Mouse (Mus musculus): ENCODE results near the gene Smtnl1.

Smtnl1 gene

GRCm38 (mm10) chr2:84793871-84794270 is 28.6 kb downstream of the Smtnl1 start:
- DNase-seq (ENCODE audit: low spot score in 2 of 2) = no peak

DNA sequence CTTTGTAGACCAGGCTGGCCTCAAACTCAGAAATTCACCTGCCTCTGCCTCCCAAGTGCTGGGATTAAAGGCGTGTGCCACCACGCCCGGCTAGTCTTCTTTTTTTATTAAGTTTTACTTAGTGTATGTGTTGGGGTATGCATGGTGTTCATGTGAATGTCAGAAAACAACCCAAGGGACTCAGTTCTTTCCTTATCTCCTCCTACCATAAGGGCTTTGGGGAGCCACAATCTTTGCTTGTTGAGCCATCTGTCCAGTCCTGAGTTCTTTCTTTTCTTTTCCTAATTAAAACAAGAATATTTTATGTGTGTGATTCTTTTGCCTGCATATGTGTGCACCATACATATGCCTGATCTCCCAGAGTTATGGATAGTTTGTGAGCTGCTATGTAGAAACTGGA is 29.3 kb downstream of the Smtnl1 start:
- DNase-seq (ENCODE audit: low spot score in 2 of 2) = no peak

GRCm38 (mm10) chr2:84792516-84792915 is 29.9 kb downstream of the Smtnl1 start:
- DNase-seq (ENCODE audit: low spot score in 2 of 2) = no peak

- DNase-seq (ENCODE audit: low spot score in 2 of 2) = no peak
Measured at GRCm38 (mm10) chr2:84790418-84790817, 32.0 kb downstream of the Smtnl1 start.

DNA sequence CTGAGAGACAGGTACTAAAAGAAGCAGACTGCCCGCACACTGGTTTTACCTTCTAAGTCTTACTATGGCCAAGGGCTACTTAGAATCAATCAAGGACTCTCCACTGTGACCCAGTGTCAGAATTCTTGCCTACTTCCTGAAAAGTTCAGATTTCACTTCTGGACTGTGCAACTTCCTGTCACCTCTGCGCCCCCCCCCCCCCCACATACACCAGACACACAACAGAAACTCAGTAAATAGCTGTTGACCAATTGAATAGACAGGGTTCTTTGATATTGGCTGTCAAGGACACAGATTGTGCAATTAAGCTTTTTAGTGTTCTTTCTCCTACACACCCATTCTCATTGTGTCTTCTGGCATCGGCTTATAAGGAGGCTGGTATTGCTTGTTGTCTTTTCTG is 34.1 kb downstream of the Smtnl1 start:
- no peak for DNase-seq (ENCODE audit: low spot score in 2 of 2)

DNA sequence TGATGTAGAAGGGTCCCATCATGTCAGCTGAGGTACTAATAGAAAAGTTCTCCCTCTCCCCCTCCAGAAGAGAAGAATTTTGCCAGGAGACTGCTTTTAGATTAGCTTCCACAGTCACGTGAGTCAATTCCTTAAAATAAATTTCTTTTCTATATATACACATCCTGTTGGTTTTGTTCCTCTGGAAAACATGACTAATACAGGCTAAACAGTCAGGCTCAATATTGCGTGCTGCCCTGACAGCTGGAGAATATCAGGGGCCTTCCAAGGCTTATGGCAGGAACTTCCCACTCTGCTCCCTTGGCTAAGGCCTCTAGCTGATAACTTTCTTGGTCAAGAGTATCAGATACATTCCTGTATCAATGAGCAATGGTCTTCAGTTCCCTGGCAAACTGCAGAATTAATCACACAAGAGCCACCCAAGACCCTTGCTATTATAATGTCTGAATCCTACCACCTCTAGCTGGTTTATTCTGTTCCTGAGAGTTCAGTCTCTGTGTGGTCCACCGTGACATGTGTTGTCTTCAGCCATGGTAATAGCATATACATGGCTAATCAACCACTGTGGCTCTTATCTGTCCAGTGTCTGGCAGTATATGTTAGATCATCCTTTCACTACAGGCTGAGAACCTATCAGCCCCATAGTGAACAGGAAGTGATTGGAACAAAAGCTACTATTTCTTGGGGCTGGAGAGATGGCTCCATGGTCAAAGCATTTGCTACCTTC is 38.4 kb downstream of the Smtnl1 start:
- no peak for DNase-seq (ENCODE audit: low spot score in 2 of 2)

DNA sequence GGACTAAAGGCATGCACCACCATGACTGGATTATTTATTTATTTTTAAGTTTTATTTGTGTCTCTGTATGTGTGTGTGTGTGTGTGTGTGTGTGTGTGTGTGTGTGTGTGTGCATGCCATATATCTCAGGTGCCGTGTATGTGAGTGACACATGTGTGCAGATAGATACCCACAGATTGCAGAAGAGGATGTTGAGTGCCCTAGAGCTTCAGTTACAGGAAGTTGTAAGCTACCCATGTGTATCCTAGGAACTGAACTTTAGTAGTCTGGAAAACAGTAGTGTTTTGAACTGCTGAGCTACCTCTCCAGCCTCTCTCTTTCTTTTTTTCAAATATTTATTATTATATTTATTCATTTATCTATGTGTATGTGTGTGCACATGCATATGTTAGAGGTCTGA is 39.1 kb downstream of the Smtnl1 start:
- no peak for DNase-seq (ENCODE audit: low spot score in 2 of 2)

GRCm38 (mm10) chr2:84779210-84779609 is 43.2 kb downstream of the Smtnl1 start:
- DNase-seq (ENCODE audit: low spot score in 2 of 2) = no peak

- no peak for DNase-seq (ENCODE audit: low spot score in 2 of 2)
Measured at GRCm38 (mm10) chr2:84777706-84778105, 44.7 kb downstream of the Smtnl1 start.

DNA sequence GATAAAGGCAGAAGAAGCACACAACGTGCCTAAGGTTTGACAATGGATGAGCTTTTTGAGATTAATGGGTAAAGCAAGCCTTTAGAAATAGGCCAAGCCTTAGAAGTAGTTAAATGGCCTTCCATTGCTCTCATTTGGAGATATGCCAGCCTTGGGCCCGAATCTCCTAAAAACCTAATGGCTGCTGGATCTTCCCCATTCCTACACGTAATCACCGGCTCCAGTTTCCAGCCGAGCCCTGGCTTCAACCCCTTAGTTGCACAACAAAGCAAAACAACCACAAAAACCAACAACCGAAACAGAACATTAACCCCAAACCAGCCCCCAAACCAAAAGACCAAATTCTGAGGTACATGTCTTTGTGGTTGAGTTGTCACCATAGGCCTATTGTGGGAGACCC is 46.8 kb downstream of the Smtnl1 start:
- DNase-seq (ENCODE audit: low spot score in 2 of 2) = no peak

DNA sequence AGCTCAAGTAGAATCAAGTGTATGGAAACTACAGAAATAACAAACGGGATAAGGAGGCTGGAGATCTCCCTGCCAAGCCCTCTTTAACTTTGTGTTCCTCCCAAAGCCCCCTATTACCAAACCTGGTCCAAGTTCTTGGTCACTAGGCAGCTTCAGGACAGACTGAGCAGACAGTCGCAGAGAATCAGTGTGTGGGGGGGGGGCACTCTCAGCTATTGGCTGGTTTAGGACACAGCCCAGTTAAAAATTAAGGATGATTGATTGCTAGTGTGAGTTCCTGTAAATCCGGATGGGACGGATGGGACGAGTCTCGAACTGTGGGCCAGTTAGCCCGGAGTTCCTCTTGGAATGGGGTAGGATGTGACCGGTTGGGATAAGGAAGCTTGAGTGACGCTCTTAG is 47.2 kb downstream of the Smtnl1 start, which contains the start of gene Serping1:
Gene Serping1 (minus strand): TSS at position 204 of the 400 bp plus-strand sequence.
- no peak for DNase-seq (ENCODE audit: low spot score in 2 of 2)

- no peak for DNase-seq (ENCODE audit: low spot score in 2 of 2)
Measured at GRCm38 (mm10) chr2:84774751-84775150, 47.7 kb downstream of the Smtnl1 start.

DNA sequence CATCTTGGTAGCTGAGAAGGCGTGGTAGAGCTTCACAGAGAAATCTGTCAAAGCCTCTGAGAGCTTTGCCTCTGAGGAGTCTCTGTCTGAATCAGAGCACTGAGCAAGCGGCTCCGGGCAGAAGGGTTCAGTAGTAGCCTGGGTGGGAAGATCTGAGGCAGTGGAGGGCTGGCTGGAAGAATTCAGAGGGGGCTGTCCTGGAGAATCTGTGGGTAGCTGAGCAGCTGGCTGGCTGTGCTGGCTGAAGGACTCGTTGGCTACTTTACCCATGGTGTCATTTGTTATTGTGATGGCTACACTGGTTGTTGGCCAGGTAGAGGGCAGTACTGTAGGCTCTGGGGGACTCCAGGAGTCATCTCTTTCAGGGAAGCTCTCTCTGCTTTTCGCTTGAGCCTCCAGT is 49.3 kb downstream of the Smtnl1 start:
- DNase-seq (ENCODE audit: low spot score in 2 of 2) = no peak

- no peak for DNase-seq (ENCODE audit: low spot score in 2 of 2)
Measured at GRCm38 (mm10) chr2:84772454-84772853, 50.0 kb downstream of the Smtnl1 start.

GRCm38 (mm10) chr2:84770501-84770900 is 52.0 kb downstream of the Smtnl1 start:
- no peak for DNase-seq (ENCODE audit: low spot score in 2 of 2)

- DNase-seq (ENCODE audit: low spot score in 2 of 2) = no peak
Measured at GRCm38 (mm10) chr2:84762818-84763217, 59.6 kb downstream of the Smtnl1 start.

DNA sequence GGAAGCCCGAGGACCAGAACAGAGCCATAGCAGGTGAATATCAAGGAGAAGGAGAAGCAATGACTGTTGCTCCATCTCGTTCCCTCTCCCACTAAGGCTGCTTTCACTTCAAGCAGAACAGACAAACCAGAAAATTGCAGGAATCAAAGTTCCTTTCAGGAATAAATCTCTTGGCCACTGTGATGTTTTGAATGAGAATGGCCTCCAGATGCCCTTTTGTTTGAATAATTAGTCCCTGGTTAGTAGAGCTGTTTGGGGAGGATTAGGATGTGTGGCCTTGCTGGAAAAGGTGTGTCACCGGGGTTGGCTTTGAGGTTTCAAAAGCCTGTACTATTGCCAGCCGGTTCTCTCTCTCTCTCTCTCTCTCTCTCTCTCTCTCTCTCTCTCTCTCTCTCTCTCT is 60.2 kb downstream of the Smtnl1 start:
- DNase-seq (ENCODE audit: low spot score in 2 of 2) = no peak

- no peak for DNase-seq (ENCODE audit: low spot score in 2 of 2)
Measured at GRCm38 (mm10) chr2:84761840-84762239, 60.6 kb downstream of the Smtnl1 start.

- no peak for DNase-seq (ENCODE audit: low spot score in 2 of 2)
Measured at GRCm38 (mm10) chr2:84761309-84761708, 61.1 kb downstream of the Smtnl1 start.
